Mouse (Mus musculus) embryo, embryonic 11.5 days (tissue): ENCODE data around the gene Neurod2.

Source experiments
- DNase-seq: peaks from one replicate; pipeline ENCODE4 v3.0.0-alpha.2; 2012; ENCODE audit warnings: low read depth, low spot score

Gene Neurod2

GRCm38 (mm10) chr11:98318421-98319116 lies 10.9 kb downstream of the Neurod2 start:
- DNase-seq = no peak

- no peak for DNase-seq
Observed at GRCm38 (mm10) chr11:98317479-98317878, 12.0 kb downstream of the Neurod2 start.

- peak; percentile 72 for DNase-seq
Observed at GRCm38 (mm10) chr11:98313790-98314323, 15.6 kb downstream of the Neurod2 start.

DNA sequence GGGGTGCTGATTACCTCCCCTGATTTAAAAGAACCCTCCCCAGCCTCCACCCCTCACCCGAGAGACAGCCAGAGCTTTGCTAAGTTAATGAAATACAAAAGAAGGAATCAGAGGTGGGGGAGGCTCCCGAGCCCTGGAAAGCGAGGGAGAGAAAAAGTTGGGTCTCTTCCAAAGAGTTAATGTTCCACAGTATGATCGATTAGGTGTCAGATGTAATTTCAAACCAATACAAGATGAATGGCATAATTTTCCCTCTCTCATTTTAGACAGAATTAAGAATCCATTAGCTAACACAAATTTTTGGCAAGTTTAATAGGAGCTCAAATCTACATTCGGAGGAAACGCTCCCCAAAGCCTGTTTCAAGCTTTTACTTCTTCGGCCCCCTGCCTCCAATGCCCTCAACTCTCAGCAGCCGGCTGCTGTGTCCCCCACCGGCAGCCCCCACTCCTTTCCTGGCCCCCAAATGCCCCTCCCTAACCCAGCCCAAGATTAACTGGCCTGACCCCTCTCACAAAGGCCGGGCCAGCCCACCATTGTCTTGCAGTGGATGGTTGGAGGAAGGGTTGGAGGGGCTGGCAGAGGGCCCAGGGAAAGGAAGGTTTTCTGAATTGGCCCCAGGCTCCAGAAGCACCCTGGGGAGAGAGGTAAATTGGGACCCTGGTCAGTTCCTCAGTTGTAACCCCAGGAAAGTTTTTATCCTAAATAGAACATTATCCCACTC lies 30.8 kb downstream of the Neurod2 start:
- no peak for DNase-seq

- no peak for DNase-seq
Observed at GRCm38 (mm10) chr11:98297778-98298177, 31.7 kb downstream of the Neurod2 start.

DNA sequence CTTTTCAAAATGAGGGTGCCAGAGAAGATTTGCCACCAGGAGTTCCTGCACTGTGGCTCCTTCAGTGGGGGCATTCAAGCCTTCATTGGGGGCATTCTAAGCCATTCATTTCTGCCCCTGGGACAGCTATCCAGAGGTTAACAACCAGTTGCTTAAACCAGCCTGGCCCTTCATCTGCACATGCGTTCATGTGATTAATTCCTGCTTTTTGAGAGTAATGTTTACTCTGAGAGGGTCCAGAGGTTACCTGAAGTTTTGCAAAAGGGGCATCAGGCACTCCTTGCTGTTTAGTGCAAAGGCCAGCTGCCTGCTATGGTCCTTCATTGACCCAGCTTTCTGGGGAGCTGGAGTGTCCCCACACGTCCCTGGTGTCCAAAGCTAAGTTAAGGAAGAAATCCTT lies 32.5 kb downstream of the Neurod2 start:
- no peak for DNase-seq

DNA sequence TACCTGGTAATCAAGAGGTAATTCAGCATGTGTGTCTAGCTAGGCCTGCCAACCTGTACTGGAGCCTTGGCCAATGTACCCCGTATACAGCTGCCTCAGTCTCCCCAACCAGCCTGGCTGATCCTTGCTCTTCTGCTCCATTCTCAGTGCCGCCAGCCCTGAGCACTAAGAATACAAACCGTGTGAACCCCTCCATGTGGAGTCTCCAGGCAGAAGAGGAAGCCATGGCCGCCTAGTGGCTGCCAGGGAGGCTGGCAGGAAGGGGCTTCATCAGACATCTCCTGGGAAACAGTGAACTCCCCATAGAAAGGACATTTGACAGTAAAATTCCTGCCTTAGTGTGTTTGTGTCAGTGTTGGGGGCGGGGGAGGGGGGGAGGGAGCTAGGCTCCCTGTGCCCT lies 33.2 kb downstream of the Neurod2 start:
- DNase-seq = no peak

- DNase-seq = no peak
Observed at GRCm38 (mm10) chr11:98295013-98295585, 34.3 kb downstream of the Neurod2 start.

DNA sequence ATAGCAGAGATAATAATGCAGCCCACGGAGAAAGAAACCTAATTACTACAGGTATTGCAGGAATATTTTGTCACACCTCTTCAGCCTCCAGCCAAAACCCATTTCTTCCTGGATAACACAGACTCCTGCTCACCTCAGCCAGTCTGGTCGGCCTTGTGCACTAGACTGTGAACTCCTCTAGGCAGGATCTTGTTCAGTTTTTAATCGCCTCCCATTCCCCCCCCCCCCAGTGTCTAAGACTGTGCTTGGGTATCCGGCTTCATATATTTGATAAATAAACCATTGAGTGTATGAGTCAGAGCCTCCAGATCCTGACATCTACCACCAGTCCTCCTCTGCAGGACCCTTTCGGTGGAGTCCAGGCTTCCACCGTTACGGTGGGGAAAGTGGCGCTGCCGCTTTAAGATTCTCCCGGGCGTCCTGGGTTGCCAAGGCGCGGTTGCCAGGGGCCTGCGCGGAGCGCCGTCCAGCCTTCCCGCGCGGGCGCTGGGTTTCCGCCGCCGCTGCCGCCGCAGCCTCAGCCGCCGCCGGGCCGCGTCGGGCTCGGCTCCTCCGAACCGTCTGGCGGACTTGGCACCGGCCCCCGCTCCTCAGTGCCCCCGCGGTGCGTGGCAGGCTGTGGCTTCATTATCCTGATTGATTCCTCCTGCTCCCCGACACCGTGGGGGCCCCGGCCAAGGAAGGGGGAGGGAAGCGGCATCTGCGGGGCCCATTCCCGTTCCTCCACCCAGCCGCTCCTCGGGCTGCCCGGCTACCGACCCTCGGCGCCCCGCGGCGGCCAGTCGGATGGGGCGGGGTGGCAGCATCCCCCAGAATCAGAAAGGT lies 35.0 kb downstream of the Neurod2 start:
- peak; percentile 53 for DNase-seq

- DNase-seq = no peak
Observed at GRCm38 (mm10) chr11:98293070-98293469, 36.4 kb downstream of the Neurod2 start.

GRCm38 (mm10) chr11:98290906-98291305 lies 38.5 kb downstream of the Neurod2 start:
- DNase-seq = no peak

GRCm38 (mm10) chr11:98289873-98290272 lies 39.6 kb downstream of the Neurod2 start:
- DNase-seq = no peak

GRCm38 (mm10) chr11:98287961-98288360 lies 41.5 kb downstream of the Neurod2 start:
- DNase-seq = no peak

GRCm38 (mm10) chr11:98287531-98287930 lies 41.9 kb downstream of the Neurod2 start:
- no peak for DNase-seq

DNA sequence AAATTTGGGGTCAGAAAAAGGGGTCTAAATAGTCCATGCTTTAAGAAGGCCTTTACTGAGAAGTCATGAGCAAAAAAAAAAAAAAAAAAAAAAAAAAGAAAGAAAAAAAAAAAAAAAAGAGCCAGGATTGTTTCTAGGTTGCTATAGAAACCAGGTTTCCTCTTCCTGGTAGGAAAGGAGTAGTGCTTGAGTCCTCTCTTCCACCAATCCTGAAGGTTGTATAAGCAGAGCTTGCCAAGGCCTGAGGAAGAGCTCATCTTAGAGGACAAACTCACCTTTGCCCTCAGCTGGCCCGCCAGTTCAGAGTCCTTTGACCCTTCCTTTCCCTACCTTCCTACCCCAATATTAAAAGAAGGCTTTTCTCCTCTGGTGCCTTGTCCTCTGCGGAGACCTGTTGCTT lies 44.1 kb downstream of the Neurod2 start:
- DNase-seq = no peak

DNA sequence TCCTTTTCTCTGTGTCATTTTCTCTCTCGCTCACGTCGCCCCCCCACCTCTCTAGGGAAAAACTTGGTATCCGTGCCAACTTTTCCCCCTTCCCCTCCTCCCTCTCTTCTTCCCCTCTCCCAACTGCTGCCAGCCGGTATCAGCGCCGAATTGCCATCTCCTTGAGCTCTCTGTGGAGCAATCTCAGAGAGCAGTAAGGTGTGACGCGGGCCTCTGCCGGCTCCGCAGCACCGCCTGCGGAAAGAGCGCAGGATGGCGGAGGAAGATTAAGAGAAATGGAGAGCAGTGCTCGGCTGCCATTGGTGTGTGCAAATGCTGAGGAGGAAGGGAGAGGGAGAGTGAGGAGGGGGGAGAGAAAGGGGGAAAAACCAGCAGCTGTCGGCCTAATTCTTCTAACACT lies 45.2 kb downstream of the Neurod2 start:
- DNase-seq = no peak

DNA sequence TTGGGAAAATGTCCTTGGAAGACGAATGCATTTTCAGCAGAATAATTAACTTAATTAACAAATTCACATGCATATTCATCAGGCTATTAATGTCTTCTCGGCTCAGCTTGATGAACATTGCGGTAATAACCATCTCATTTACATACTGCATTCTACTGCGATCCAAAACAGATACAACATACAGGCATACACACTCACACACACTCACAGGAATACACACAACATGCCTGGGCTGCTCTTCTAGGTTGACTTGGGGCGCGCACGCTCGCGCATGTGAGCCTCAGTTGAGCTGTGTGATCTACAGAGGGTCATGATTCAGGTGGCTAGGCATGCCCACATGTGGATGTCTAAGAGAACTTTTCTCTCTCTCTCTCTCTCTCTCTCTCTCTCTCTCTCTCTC lies 45.7 kb downstream of the Neurod2 start:
- DNase-seq = no peak
